Comparison of ENCODE assay signal across 27 mouse cellular contexts in genomic region chr8:110794363-110794965, GRCm38 (mm10). TPM values are rescaled to one million over a fixed set of nuclear protein-coding genes. Genes with fewer than 3 reads are reported as not detected.
DNase-seq lines count a peak whose midpoint lies in the region; ATAC-seq and TF ChIP-seq lines count a peak whose summit lies in the region.
"Had no signal": no experiment of that assay in that cellular context is flagged by ENCODE, and none has a peak within 500 bp of the region (broad histone marks: within the 10 kb centered on the region; RNA-seq: fewer than 3 reads in every experiment).

No protein-coding gene starts in this region.

- WGBS in heart, embryonic 11.5 days (ENCODE audit: insufficient replicate concordance) = 86% methylated on average over 7 of the region's 7 CpGs
- 89% methylated on average over 7 of the region's 7 CpGs for WGBS in kidney, postnatal 0 days

- ATAC-seq in heart, embryonic 11.5 days (replicated peaks; ENCODE audit: insufficient number of reproducible peaks, low FRiP score, low TSS enrichment) = no peak
- no peak for ATAC-seq in kidney, postnatal 0 days (replicated peaks; ENCODE audit: low FRiP score, low read depth)
- ATAC-seq: CD4-positive, CD25-positive, alpha-beta regulatory T cell, adult 4 months; forebrain, embryonic 15.5 days; liver, embryonic 12.5 days had no signal

- no peak overlapping the region for H3K4me3 ChIP-seq in heart, embryonic 11.5 days (ENCODE audit: low read depth, low read length)
- no peak overlapping the region for H3K4me3 ChIP-seq in kidney, postnatal 0 days (replicated peaks; ENCODE audit: low read depth, low read length)
- H3K4me3 ChIP-seq in brown adipose tissue, adult 24 weeks (ENCODE audit: insufficient read depth, low read depth, low read length) = no peak overlapping the region
- H3K4me3 ChIP-seq: embryonic facial prominence, embryonic 15.5 days; forebrain, embryonic 15.5 days; heart, adult 2 months; hindbrain, embryonic 13.5 days; limb, embryonic 12.5 days; liver, embryonic 12.5 days; neural tube, embryonic 13.5 days had no signal

- no peaks in the 10 kb centered on the region for H3K36me3 ChIP-seq in heart, embryonic 11.5 days (ENCODE audit: control insufficient read depth, insufficient read depth, low read length)
- H3K36me3 ChIP-seq in kidney, postnatal 0 days (ENCODE audit: insufficient read depth, low read length) = no peaks in the 10 kb centered on the region
- H3K36me3 ChIP-seq: embryonic facial prominence, embryonic 15.5 days; forebrain, embryonic 15.5 days; hindbrain, embryonic 13.5 days; limb, embryonic 12.5 days; liver, embryonic 12.5 days; neural tube, embryonic 13.5 days had no signal

- no peaks in the 10 kb centered on the region for H3K27me3 ChIP-seq in heart, embryonic 11.5 days (ENCODE audit: control insufficient read depth, insufficient read depth, low read length)
- no peaks in the 10 kb centered on the region for H3K27me3 ChIP-seq in kidney, postnatal 0 days (ENCODE audit: insufficient read depth, low read length)
- H3K27me3 ChIP-seq: embryonic facial prominence, embryonic 15.5 days; forebrain, embryonic 15.5 days; hindbrain, embryonic 13.5 days; limb, embryonic 12.5 days; neural tube, embryonic 13.5 days; Patski had no signal

- no peak overlapping the region for H3K4me2 ChIP-seq in heart, embryonic 11.5 days
- H3K4me2 ChIP-seq in kidney, postnatal 0 days (ENCODE audit: low read length) = no peak overlapping the region
- H3K4me2 ChIP-seq: embryonic facial prominence, embryonic 15.5 days; forebrain, embryonic 15.5 days; hindbrain, embryonic 13.5 days; limb, embryonic 12.5 days; liver, embryonic 12.5 days; lung, embryonic 14.5 days; neural tube, embryonic 13.5 days had no signal

- no peaks in the 10 kb centered on the region for H3K9me3 ChIP-seq in heart, embryonic 11.5 days (replicated peaks; ENCODE audit: control insufficient read depth, low read length)
- 0 out of 2 replicates have a peak, but pooled peaks cover 3% of the 10 kb centered on the region for H3K9me3 ChIP-seq in kidney, postnatal 0 days (replicated peaks; ENCODE audit: low read length)
- H3K9me3 ChIP-seq: embryonic facial prominence, embryonic 15.5 days; forebrain, embryonic 15.5 days; hindbrain, embryonic 13.5 days; neural tube, embryonic 13.5 days had no signal

- no peak for TF ChIP-seq CTCF in kidney, postnatal 0 days (IDR thresholded peaks at IDR 0.05; ENCODE audit: low read depth)

- H3K27ac ChIP-seq in heart, embryonic 11.5 days (ENCODE audit: low read depth, low read length) = no peak overlapping the region
- peak overlapping the region; percentile 88; the same call in 1 of the 2 replicates for H3K27ac ChIP-seq in kidney, postnatal 0 days
- peak overlapping the region; percentile 15; the same call in 1 of the 2 replicates for H3K27ac ChIP-seq in brown adipose tissue, adult 24 weeks (replicated peaks; ENCODE audit: low read depth, low read length)
- H3K27ac ChIP-seq: embryonic facial prominence, embryonic 15.5 days; forebrain, embryonic 15.5 days; heart, adult 2 months; hindbrain, embryonic 13.5 days; limb, embryonic 12.5 days; liver, embryonic 12.5 days; neural tube, embryonic 13.5 days had no signal

- no peak overlapping the region for H3K9ac ChIP-seq in heart, embryonic 11.5 days (ENCODE audit: low read depth, low read length)
- no peak overlapping the region for H3K9ac ChIP-seq in kidney, postnatal 0 days (ENCODE audit: low read depth, low read length)
- H3K9ac ChIP-seq: embryonic facial prominence, embryonic 15.5 days; forebrain, embryonic 15.5 days; hindbrain, embryonic 13.5 days; limb, embryonic 12.5 days; liver, embryonic 12.5 days; lung, embryonic 14.5 days; neural tube, embryonic 13.5 days had no signal

- DNase-seq in heart, adult 11 months = peak; percentile 94
- no peak for DNase-seq in kidney, postnatal 0 days (ENCODE audit: low spot score)
- DNase-seq in kidney, postnatal 4 days = no peak
- DNase-seq in 416B (ENCODE audit: low read depth) = peak; percentile 50
- no peak for DNase-seq in right cerebral cortex, postnatal 36 days (ENCODE audit: low spot score in 2 of 2)
- DNase-seq in B cell, adult 2 months = no peak
- DNase-seq: adrenal gland, adult 8-10 months; cerebellum, adult 8-10 months; cerebellum, postnatal 36 days; embryo, embryonic 11 days; gastrocnemius, postnatal 25 days; heart, adult 2 months; lung, embryonic 14.5 days; lung, postnatal 4 days; midbrain, embryonic 14.5 days; retina, postnatal 1 day; right cerebral cortex, postnatal 25 days had no signal

- H3K4me1 ChIP-seq in heart, embryonic 11.5 days (ENCODE audit: control insufficient read depth, insufficient read depth, low read length) = 0 out of 2 replicates have a peak, but pooled peaks cover 4% of the 10 kb centered on the region
- H3K4me1 ChIP-seq in kidney, postnatal 0 days (replicated peaks; ENCODE audit: insufficient read depth, low read length) = no peaks in the 10 kb centered on the region
- H3K4me1 ChIP-seq in brown adipose tissue, adult 24 weeks (ENCODE audit: control insufficient read depth, insufficient read depth, insufficient read length, low read length) = peaks cover 17% of the 10 kb centered on the region
- H3K4me1 ChIP-seq: forebrain, embryonic 15.5 days; liver, embryonic 12.5 days; neural tube, embryonic 13.5 days had no signal

RNA-seq across cellular contexts. Expression of gene Il34, which starts 11.3 kb away (rescaled TPM):
- polyA plus RNA-seq in heart, embryonic 11.5 days (2014; fragmentation: Nextera tagmentation; extraction: Ambion mirVana) = 0.36 TPM in 1 of 2 replicates, not detected in the other
- polyA plus RNA-seq in kidney, postnatal 0 days (2015; fragmentation: Nextera tagmentation; extraction: Ambion mirVana) = 5.2 and 7.5 TPM in 2 replicates
- polyA plus RNA-seq in brown adipose tissue, adult 24 weeks (2012; ENCODE audit: insufficient read depth, insufficient read length, missing spikeins) = 3.6 and 6.1 TPM in 2 replicates
- polyA plus RNA-seq: CD4-positive, CD25-positive, alpha-beta regulatory T cell, adult 4 months; liver, embryonic 12.5 days had no signal

RNA-seq across cellular contexts. Expression of gene Cog4, which starts 51.9 kb away (rescaled TPM):
- polyA plus RNA-seq in heart, embryonic 11.5 days (2014; fragmentation: Nextera tagmentation; extraction: Ambion mirVana) = 62.8 and 64.2 TPM in 2 replicates
- 47.2 and 57.3 TPM in 2 replicates for polyA plus RNA-seq in kidney, postnatal 0 days (2015; fragmentation: Nextera tagmentation; extraction: Ambion mirVana)
- polyA plus RNA-seq in brown adipose tissue, adult 24 weeks (2012; ENCODE audit: insufficient read depth, insufficient read length, missing spikeins) = 52.6 and 53.8 TPM in 2 replicates

RNA-seq across cellular contexts. Expression of gene Sf3b3, which starts 52.1 kb away (rescaled TPM):
- polyA plus RNA-seq in heart, embryonic 11.5 days (2014; fragmentation: Nextera tagmentation; extraction: Ambion mirVana) = 92.8 and 112 TPM in 2 replicates
- polyA plus RNA-seq in kidney, postnatal 0 days (2015; fragmentation: Nextera tagmentation; extraction: Ambion mirVana) = 80.1 and 89.4 TPM in 2 replicates
- polyA plus RNA-seq in brown adipose tissue, adult 24 weeks (2012; ENCODE audit: insufficient read depth, insufficient read length, missing spikeins) = 8.6 and 13.7 TPM in 2 replicates

Comparison
In these comparisons a context has a peak if more than half of its experiments do, and no peak if none do; other contexts are left out.
1. DNase-seq: peak in heart, adult 11 months (single experiment) and 416B (single experiment); none in kidney, postnatal 0 days (single experiment), kidney, postnatal 4 days (0 of 2), right cerebral cortex, postnatal 36 days (0 of 2) and B cell, adult 2 months (0 of 2).